In the genomic region with DNA sequence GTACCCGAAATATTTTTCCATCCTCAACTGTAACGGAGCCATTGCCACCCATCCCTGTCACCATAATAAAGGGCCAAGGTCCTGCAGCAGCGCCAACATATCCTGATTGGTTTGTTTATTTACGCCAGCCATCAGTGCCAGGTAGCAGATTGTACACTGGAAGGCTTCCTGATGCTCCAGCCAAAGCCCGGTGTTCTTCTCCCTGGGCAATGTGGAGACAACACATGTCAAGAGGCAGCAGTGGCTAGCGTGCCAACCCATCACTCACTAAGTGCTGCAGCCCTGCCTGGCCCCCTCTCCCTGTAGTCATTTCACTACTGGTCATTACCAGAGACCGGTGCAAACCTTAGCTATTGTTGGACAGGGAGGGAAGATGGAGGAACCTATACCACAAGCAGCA, we compare ENCODE assay signal across 15 mouse cellular contexts.
A peak's percentile ranks its signal among the peaks of the same experiment; 100 is the strongest.
DNase-seq lines count a peak whose midpoint lies in the region; ATAC-seq lines count a peak whose summit lies in the region.
"Had no signal": no experiment of that assay in that cellular context is flagged by ENCODE, and none has a peak within 500 bp of the region (broad histone marks: within the 10 kb centered on the region; RNA-seq: fewer than 3 reads in every experiment).

No protein-coding gene starts in this region.

- no peak overlapping the region for H3K9ac ChIP-seq in neural tube, embryonic 14.5 days (replicated peaks; ENCODE audit: low read depth, low read length)
- H3K9ac ChIP-seq: liver, embryonic 14.5 days had no signal

- H3K4me3 ChIP-seq in neural tube, embryonic 14.5 days (ENCODE audit: low read depth, low read length): no peak overlapping the region
- H3K4me3 ChIP-seq: embryonic facial prominence, embryonic 10.5 days; gastrocnemius, adult 2 months; layer of hippocampus, adult 2 months had no signal

- WGBS in neural tube, embryonic 14.5 days: 59% methylated on average over 7 of the region's 7 CpGs

- peaks cover 15% of the 10 kb centered on the region for H3K4me1 ChIP-seq in neural tube, embryonic 14.5 days (ENCODE audit: control insufficient read depth, insufficient read depth, low read length)

- no peaks in the 10 kb centered on the region for H3K36me3 ChIP-seq in neural tube, embryonic 14.5 days (ENCODE audit: control insufficient read depth, insufficient read depth, low read length)
- H3K36me3 ChIP-seq: embryonic facial prominence, embryonic 10.5 days had no signal

- peak overlapping the region; percentile 46; the same call in 1 of the 2 replicates for H3K27ac ChIP-seq in neural tube, embryonic 14.5 days (ENCODE audit: low read depth, low read length)
- H3K27ac ChIP-seq: embryonic facial prominence, embryonic 10.5 days; gastrocnemius, adult 2 months; layer of hippocampus, adult 2 months; liver, embryonic 14.5 days had no signal

- DNase-seq in layer of hippocampus, postnatal 14 days (ENCODE audit: low spot score in 2 of 2): peak; percentile 23 to 75
- DNase-seq in layer of hippocampus, postnatal 25 days (ENCODE audit: extremely low spot score in 1 of 2, low spot score in 1 of 2): no peak
- DNase-seq in cerebellum, adult 11-12 months: peak; percentile 89
- DNase-seq in cerebellum, postnatal 25 days: peak; percentile 80 to 81
- DNase-seq in thymus, adult 18-20 months: no peak
- DNase-seq: adrenal gland, postnatal 14 days; gastrocnemius, adult 2 months; heart, adult 18-20 months; lung, postnatal 10 days had no signal

- ATAC-seq in neural tube, embryonic 14.5 days (ENCODE audit: low read depth): no peak
- ATAC-seq in inflammation-experienced regulatory T-cells, adult 6 months: no peak
- ATAC-seq: intestine, postnatal 0 days had no signal

- H3K9me3 ChIP-seq in neural tube, embryonic 14.5 days (ENCODE audit: control insufficient read depth, low read length): no peaks in the 10 kb centered on the region
- H3K9me3 ChIP-seq: embryonic facial prominence, embryonic 10.5 days had no signal

- H3K27me3 ChIP-seq in neural tube, embryonic 14.5 days (ENCODE audit: control insufficient read depth, insufficient read depth, low read length): no peaks in the 10 kb centered on the region

- no peak overlapping the region for H3K4me2 ChIP-seq in neural tube, embryonic 14.5 days (ENCODE audit: low read depth, low read length)

Comparison
In these comparisons a context has a peak if more than half of its experiments do, and no peak if none do; other contexts are left out.
1. DNase-seq: peak in layer of hippocampus, postnatal 14 days (2 of 2), cerebellum, adult 11-12 months (single experiment) and cerebellum, postnatal 25 days (2 of 2); none in layer of hippocampus, postnatal 25 days (0 of 2) and thymus, adult 18-20 months (0 of 2).